Mouse (Mus musculus): Measurements from ENCODE around the gene Lrrc63.

Gene Lrrc63

GRCm38 (mm10) chr14:75139225-75139624 is 8.5 kb upstream of the Lrrc63 start:
- ATAC-seq (ENCODE audit: insufficient number of reproducible peaks, low FRiP score, low TSS enrichment): no peak

- ATAC-seq (ENCODE audit: insufficient number of reproducible peaks, low FRiP score, low TSS enrichment): no peak
Measured at GRCm38 (mm10) chr14:75138503-75138902, 7.8 kb upstream of the Lrrc63 start.

DNA sequence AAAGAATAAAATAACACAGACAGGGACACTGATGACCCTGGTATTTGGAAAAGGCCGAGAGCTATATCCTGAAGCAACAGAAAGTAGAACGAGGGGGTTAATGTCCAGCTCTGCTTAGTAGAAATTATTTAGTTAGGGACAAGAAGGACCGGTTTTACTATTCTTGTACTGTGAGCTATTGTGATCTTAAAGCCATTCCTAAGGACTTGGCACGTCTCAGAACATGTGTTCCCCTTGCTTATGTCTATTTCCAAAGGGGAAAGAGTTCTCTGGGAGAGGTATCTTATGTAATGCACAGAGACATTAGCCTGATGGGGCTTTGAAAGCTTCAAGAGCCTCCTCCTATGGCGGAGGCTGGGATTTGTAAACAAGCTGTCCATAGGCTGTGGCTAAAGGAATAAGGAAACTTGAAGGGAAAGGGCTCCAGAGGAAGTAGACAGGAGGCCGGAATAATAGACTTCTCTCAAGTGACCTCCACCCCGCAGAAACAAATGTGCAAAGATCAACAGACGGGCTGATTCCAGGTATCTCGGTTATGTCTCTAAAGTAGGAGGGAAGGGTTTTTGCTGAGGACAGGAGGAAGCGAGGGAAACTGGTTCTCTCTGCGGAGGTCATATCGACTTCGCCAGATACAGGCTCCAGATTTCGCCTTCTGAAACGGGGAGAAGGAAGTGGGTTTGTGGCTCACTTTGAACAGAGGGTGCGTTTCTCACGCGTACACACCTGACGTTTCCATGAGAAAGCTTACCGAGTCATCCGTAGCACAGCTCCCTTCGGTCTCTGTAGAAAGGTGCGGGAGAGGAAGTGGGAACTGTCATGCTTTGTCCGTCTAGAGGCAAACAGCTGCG is 5.7 kb upstream of the Lrrc63 start:
- no peak for ATAC-seq (ENCODE audit: insufficient number of reproducible peaks, low FRiP score, low TSS enrichment)

DNA sequence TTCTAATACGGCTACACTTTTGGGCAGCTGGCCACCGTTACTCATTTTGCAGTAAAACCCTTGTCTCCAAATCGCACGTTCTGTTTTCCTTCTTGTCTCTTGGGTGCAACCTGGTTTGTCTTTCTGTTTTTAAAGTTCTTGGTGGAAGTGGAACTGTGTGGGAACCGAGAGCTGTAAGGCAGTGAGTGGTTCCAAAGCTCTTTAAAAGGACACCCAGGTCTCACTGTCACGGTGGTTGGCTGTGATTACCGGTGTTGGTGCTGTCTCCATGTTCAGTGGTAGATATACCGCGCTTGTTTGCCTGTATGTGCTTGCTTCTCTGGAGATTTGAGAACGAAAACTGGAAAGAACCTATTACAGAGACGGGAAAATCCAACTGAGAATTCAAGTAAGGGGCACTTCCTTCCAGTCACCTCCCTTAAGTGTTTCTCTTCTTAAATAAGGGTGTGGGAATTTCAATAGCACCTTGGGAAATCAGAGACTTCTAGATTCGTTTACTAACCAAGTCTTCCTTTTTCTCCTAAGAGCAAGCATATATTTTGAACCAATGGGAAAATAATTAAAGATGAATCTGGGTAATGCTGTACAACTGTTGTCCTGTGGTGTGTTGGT is 749 bp upstream of the Lrrc63 start:
- peak; percentile 29; the same call in 1 of the 2 replicates for ATAC-seq (ENCODE audit: insufficient number of reproducible peaks, low FRiP score, low TSS enrichment)

- ATAC-seq (ENCODE audit: insufficient number of reproducible peaks, low FRiP score, low TSS enrichment): no peak
Measured at GRCm38 (mm10) chr14:75121658-75122057, 9.0 kb downstream of the Lrrc63 start.

- ATAC-seq (ENCODE audit: insufficient number of reproducible peaks, low FRiP score, low TSS enrichment): no peak
Measured at GRCm38 (mm10) chr14:75102956-75103355, 27.7 kb downstream of the Lrrc63 start.

- ATAC-seq (ENCODE audit: insufficient number of reproducible peaks, low FRiP score, low TSS enrichment): no peak
Measured at GRCm38 (mm10) chr14:75077946-75078345, 52.7 kb downstream of the Lrrc63 start.

DNA sequence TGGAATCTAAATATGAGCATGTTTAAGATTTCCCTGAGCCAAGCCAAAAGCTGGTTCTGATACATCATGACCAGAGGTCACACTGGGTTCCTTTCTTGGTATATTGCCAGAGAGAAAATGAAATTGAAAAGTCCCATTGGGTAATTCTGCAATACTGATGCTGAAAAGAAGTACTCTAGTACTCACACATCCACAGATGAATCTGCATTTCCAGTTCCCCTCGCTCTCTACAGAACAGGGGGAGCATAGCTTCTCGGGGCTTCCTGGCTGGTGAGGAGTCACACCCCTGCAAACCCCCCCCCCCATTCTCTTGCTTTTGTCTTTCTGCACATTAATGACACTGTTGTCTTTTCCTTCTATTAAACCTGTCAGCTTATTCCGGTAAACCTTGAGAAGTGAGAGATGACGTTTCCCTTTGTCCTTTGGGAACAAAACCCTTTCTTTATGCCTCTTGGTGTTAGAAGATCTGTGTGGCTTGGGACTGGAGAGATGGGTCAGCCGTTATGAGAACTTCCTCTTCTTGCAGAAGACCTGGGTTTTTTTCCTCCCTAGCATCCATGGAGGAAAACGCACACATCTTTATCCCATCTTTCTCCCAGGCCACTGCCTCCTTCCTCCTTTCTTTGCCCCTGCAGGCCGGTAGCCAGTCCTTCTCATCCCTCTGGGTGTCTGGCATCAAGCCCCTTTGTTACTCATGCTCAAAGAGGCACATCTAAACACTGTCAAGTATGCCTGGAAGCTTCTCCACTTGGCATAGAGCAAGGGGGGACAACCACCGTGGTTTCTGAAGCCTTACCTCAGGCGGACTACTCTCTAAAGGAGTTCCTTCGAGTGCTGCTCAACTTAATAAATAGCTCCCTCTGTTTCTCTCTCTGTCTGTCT is 55.1 kb downstream of the Lrrc63 start:
- no peak for ATAC-seq (ENCODE audit: insufficient number of reproducible peaks, low FRiP score, low TSS enrichment)

DNA sequence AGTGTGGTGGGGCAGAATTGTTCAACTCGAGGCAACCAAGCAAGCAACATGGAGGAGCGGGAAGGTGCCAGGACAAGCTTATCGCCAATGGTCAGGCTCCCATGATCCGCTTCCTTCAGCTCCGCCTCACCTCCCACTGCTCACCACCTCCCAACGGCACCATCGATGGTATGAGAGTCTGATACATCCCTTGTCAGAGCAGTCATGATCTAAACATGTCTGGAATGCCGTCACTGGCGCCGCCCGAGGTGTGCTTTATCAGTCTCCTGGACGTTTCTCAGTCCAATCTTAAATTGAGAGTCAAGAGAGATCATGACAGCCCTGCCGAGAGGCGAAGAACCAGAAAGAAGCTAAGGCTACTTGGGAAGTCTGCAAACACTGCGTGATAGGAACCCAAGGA is 59.6 kb downstream of the Lrrc63 start:
- no peak for ATAC-seq (ENCODE audit: insufficient number of reproducible peaks, low FRiP score, low TSS enrichment)

DNA sequence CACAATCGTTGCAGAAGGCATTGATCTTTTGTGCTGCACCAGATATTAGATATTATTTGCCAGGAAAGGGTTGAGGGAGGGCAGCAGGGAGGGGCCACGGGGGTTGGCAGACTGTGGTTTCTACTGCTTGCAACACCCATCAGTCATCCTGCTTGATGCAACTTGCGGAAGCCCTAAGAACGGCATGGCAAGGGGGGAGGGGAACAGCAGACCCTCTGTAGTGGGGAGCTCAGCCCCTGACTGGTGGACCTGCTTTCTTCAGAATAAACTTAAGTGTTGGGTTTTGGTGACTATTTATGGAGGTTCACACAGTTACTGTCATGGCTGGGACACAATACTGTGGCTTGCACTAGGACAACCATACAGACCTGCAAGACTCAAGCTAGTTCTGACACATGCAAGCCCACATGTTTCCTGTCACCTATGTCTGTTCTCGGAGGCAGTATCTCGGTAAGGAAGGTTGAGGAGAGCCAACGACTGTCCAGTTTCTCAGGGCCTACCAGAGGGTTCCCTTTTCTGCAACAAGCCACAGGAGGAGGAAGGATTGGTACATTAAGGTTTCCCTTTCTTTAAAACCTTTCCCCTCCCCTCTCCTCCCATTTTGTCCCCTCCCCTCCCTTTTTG is 61.2 kb downstream of the Lrrc63 start:
- no peak for ATAC-seq (ENCODE audit: insufficient number of reproducible peaks, low FRiP score, low TSS enrichment)

DNA sequence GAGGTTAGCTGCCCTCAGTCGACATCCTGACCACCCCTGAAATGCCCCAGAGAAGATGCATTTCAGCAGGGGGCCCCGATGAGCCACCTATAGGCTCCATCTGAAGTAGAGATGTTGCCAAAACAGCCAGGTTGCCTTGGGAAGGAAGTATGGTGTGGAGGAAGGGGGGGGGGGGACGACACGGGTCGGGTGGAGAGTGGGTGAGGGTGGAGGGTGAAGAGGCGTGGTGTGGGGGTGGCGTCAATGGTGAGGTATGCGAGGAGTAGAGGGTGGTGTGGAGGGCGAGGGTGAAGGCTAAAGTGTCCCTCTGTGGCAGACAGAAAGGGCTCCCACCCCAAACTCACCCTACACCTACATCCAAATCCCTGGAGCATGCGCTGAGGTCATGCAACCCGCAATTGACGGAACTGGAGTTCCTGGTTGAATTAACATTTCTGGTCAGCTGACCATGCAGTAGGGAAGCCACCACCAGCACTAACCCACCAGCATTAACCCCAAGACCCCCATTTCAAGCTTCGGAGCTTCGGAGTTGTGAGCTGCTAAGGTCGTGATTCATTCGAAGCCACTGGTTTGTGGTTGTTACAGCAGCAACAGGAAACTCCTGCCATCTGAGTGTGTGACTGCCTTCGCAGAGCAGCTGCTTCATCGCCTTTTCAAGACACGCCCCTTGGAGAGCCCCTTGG is 62.1 kb downstream of the Lrrc63 start:
- ATAC-seq (ENCODE audit: insufficient number of reproducible peaks, low FRiP score, low TSS enrichment): no peak

- ATAC-seq (ENCODE audit: insufficient number of reproducible peaks, low FRiP score, low TSS enrichment): no peak
Measured at GRCm38 (mm10) chr14:75065211-75065610, 65.5 kb downstream of the Lrrc63 start.

DNA sequence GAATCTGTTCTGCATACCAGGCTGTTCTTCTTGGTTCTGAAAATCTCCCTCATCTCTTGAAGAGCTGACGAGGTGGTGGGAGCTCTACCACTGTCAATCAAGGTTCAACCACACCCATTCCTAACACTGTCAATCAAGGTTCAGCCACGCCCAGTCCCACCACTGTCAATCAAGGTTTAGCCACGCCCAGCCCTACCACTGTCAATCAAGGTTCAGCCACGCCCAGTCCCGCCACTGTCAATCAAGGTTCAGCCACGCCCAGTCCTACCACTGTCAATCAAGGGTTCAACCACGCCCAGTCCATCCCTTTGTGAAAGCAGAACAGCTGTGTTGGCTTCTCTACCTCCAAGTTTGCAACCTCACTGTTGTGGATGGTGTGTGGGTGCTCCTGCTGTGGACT is 66.2 kb downstream of the Lrrc63 start:
- no peak for ATAC-seq (ENCODE audit: insufficient number of reproducible peaks, low FRiP score, low TSS enrichment)

GRCm38 (mm10) chr14:75063936-75064335 is 66.7 kb downstream of the Lrrc63 start:
- no peak for ATAC-seq (ENCODE audit: insufficient number of reproducible peaks, low FRiP score, low TSS enrichment)

GRCm38 (mm10) chr14:75060562-75060961 is 70.1 kb downstream of the Lrrc63 start:
- peak; percentile 46; the same call in 1 of the 2 replicates for ATAC-seq (ENCODE audit: insufficient number of reproducible peaks, low FRiP score, low TSS enrichment)

DNA sequence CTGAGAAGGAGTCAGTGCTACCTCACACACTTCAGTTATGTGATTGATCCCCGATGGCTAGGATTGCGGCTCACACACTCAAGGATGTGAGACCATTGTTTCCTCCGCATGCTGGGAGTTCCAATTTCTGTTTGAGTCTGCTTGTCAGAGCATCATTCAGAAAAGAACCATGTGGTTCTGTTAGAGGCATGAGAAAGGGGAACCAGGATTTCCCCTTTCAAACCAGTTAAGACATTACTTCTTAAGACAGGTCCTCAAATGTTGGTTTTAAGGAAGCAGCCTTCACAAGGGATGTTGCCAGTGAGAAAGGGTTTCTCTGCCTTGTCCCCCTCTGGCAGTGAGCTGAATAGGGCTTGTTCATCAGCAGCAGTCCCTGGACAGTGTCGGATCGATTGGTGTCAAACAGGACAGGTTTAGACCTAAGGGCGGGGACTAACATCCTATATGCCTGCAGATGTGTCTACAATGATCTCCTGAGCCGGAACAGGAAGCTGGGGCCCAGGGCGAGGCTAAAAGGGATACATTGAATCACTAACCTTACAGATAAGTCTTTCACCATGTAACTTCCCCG is 73.7 kb downstream of the Lrrc63 start:
- ATAC-seq (ENCODE audit: insufficient number of reproducible peaks, low FRiP score, low TSS enrichment): no peak

DNA sequence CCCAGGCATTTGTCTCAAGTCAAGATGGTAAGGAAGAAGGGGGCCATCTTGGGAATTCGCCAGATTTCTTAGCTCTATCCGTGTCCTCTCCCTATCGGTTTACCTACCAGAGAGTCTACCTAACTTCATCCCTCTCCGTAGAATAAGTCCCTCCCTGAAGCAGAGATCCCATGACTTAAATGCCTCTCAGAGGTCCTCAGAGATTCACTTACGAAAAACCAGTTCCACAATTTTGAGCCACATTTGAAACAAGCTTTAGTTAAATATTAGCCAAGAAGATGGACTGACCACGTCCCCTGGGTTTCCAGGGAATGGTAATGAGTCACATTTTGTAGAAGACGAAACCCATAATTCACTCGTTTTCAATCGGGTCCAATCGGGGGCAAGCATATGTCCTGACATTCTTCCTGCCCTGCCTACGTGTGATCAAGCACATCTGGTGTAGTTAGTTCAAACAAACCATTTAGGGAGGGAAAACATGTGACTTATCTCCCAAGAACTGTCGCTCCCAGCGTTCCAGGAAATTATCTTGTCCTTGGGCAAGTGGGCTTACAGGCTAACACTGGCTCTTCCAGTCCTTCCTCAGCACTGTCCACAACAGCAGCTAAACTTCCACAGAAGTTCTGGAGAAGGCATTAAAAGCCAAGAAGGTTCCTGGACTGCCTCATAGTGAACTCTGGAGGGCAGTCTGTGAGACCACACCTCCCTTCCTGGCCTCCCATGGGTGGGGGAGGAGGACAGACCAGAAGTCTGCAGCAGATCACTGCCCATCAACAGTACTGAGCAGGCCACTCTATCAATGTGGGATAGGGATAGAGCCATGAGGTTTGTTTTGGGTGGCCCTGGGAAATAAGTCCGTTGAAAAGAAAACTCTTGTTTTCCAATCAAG is 76.0 kb downstream of the Lrrc63 start:
- ATAC-seq (ENCODE audit: insufficient number of reproducible peaks, low FRiP score, low TSS enrichment): no peak

DNA sequence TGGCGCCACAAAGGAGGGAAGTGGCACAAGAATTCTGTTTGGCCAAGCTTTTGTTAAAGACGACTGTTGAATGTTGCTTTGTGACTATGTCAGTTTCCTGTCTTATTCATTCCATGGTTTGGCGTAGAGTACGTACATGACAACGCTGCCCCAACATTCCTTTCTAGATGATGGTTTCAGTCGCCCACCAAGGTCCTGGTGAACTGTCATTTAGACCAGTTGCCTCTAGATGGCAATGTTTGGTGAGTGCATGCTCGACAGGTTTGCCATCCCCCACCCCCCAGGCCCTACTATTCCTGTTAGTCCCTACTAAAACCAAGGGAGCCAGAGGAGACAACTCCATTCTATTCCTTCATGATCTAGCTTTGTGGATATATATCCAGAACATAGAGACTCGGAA is 78.2 kb downstream of the Lrrc63 start:
- ATAC-seq (ENCODE audit: insufficient number of reproducible peaks, low FRiP score, low TSS enrichment): no peak

GRCm38 (mm10) chr14:75045184-75045583 is 85.5 kb downstream of the Lrrc63 start:
- no peak for ATAC-seq (ENCODE audit: insufficient number of reproducible peaks, low FRiP score, low TSS enrichment)
